Mouse (Mus musculus): ENCODE measurements around the gene Micu1.

The Micu1 gene

GRCm38 (mm10) chr10:59774141-59774534, 71.9 kb downstream of the Micu1 start:
- no peak for DNase-seq (ENCODE audit: low spot score in 2 of 2)

DNA sequence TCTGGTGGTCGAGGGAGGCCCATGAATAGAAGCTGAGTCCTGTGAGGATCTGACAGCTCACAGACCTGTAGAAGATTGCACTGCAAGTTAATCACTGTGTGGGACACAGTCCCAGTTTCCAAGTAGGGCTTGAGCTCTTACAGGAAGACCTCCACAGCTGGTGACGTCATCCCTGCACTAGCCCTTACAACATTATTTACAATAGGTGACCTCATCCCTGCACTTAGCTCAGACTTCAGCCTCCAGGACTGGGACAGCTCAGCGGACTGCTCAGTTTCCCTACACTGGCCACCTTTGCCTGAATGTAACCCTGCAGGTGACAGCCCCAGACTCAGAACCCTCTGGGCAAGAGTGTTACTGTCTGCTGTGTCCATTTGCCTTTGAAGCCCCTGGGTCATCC, 75.0 kb downstream of the Micu1 start:
- no peak for DNase-seq (ENCODE audit: low spot score in 2 of 2)

DNA sequence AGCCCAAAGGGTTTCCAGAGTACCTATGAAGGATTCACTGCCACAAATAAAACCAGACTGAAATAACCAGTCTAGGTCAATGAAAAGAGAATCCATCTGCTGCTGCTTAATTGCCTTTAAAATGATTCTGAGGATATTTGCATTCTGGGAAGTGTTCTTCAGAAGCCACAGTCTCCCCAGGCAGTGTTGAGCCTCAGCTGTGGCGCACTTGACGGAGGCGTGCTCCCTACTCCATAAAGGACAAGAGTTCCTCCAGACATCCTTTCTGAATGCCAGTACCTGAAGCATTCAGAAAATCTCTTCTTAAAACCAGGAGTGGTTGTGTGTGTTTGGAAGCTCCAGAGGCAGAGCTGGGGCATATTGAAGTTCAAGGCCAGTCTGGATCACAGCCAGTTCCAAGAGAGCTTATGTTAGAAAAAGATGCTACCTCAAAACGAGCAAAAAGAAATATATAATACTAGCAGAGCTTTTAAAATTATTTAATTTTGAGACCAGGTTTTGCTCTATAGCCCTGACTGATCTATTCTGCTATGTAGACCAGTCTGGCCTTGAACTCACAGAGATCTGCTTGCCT, 75.9 kb downstream of the Micu1 start:
- peak in 1 of 2 experiments; percentile 19 for DNase-seq (ENCODE audit: low spot score in 2 of 2)

DNA sequence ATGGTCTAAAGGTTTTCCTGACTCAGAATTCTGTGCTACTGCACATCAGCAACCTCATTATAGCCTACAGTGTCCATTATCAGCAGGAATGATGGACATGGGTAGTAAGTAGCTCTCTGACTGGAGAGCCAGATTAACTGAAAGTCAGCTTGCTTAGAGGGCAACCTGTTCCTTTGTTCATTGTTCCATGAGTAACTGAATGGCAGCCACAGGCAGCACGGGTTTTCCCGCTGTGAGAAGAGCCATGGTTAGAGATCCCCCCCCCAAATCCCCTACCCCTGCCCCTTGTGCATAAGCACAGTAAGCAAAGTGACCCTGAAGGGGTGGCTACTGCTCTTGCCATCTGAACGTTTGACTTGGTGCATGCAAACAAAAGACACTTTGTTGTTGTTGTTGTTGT, 78.4 kb downstream of the Micu1 start:
- no peak for DNase-seq (ENCODE audit: low spot score in 2 of 2)

DNA sequence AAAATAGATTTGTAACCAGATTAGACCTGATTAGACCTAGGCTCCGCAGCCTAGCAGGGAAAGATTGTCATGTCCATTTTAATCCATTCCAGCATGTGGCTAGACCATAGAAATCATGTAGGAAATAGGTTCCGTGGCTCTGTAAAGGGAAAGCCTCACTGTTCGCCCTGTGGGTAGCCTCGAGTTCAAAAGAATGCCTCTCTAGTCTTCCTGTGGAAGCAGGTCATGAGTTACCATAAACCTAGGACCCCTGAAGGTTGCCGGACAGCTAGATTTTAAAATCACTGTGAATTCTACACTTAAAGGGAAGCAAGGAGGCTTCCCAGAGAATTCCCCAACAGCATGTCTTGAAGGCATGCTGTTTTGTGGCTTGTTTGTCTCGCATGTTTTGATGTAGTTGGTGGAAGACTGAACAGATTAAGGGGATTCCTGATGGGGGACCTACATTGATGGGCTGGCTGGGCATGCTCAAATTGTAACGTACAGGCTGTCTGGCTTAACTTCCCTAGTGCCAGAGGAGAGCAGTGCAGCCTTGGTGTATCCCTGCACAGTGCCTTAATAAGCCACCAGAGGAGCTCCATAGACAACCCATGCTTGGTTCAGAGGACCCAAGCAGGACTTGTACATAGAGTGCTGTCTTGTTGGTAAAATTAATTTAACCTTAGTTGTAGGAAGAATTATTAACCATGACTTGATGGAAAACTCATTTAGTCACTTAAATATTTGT, 79.1 kb downstream of the Micu1 start:
- DNase-seq (ENCODE audit: low spot score in 2 of 2), result no peak

- DNase-seq (ENCODE audit: low spot score in 2 of 2), result no peak
Observed at GRCm38 (mm10) chr10:59784731-59785685, 82.7 kb downstream of the Micu1 start.

- peak; percentile 21 to 24 for DNase-seq (ENCODE audit: low spot score in 2 of 2)
Observed at GRCm38 (mm10) chr10:59786289-59786688, 84.0 kb downstream of the Micu1 start.

DNA sequence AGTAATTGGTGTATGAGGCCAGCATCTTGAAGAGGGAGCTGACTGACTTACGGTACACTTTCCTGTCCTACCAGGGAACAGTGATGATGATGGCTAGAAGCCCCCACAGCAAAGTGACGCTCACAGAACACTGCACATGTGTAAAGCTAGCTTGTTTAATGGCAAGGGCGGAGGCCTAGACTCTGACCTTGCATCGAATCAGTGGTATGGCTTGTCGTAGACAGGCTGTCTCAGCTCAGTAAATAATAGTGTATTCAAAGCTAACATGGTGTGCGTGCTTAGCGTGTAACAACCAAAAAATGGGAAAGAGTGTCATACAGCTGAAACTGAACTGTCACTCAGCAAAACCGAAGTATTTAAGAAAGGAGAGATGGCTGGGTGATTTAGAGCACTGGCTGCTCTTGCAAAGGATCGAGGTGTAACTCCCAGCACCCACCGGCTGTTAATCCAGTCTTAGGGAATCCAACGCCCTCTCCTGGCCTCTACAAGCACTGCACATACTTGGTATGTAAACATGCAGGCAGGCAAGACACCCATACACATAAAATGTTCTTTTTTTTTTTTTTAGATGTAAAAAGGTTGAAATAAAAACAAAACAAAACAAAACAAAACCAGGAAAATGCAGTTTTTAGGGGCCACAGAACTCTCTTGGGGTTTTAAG, 85.0 kb downstream of the Micu1 start:
- no peak for DNase-seq (ENCODE audit: low spot score in 2 of 2)

DNA sequence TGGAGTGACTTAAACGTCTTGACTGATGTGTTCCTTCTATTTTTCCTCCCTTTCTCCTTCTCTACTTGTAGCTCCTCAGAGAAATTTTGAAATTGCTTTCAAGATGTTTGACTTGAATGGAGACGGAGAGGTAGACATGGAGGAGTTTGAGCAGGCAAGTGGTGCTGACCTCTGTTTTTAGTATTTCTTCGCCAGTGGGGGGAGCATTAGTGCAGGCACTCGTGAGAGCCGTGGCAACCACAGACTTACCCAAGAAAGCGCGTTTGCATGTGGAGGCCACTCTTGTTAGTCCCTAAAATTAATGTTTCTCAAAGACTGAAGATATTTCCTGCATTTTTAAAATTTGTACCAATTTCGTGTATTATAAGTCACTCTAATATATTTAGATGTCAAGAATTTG, 85.6 kb downstream of the Micu1 start:
- no peak for DNase-seq (ENCODE audit: low spot score in 2 of 2)

DNA sequence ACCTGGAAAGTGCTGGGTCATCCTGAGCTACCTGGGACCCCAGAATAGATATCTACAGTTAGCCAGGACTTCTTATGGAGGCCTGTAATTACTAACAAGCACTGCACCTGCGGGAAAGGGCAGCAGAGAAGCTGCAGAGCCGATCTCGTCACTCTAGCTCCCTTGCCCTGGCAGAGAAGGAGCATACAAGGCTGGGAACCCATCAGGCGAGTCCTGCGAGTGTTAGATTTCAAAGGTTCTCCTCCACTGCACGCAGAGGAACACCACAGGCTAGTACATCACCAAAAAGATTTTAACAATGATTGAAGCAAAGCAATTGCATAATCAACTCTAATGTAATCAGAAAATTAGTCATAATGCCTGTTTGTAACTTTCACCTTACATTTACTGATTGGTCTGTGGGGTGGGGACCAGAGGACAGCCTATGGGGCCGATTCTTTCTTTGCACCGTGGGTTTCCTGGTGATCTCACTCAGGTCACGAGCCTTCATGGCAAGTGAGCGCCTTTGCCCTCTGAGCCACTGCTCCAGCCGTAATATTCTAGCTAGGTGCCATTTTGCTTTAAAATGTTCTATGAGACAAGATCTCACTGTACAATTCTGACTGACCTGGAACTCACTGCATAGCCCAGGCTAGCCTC, 88.1 kb downstream of the Micu1 start:
- DNase-seq (ENCODE audit: low spot score in 2 of 2), result no peak

- no peak for DNase-seq (ENCODE audit: low spot score in 2 of 2)
Observed at GRCm38 (mm10) chr10:59791896-59792295, 89.6 kb downstream of the Micu1 start.

GRCm38 (mm10) chr10:59792575-59793176, 90.4 kb downstream of the Micu1 start:
- no peak for DNase-seq (ENCODE audit: low spot score in 2 of 2)

- no peak for DNase-seq (ENCODE audit: low spot score in 2 of 2)
Observed at GRCm38 (mm10) chr10:59793454-59793853, 91.2 kb downstream of the Micu1 start.

GRCm38 (mm10) chr10:59795085-59795484, 92.8 kb downstream of the Micu1 start:
- DNase-seq (ENCODE audit: low spot score in 2 of 2), result no peak

GRCm38 (mm10) chr10:59795902-59796301, 93.6 kb downstream of the Micu1 start:
- no peak for DNase-seq (ENCODE audit: low spot score in 2 of 2)

GRCm38 (mm10) chr10:59798371-59798770, 96.1 kb downstream of the Micu1 start:
- no peak for DNase-seq (ENCODE audit: low spot score in 2 of 2)

DNA sequence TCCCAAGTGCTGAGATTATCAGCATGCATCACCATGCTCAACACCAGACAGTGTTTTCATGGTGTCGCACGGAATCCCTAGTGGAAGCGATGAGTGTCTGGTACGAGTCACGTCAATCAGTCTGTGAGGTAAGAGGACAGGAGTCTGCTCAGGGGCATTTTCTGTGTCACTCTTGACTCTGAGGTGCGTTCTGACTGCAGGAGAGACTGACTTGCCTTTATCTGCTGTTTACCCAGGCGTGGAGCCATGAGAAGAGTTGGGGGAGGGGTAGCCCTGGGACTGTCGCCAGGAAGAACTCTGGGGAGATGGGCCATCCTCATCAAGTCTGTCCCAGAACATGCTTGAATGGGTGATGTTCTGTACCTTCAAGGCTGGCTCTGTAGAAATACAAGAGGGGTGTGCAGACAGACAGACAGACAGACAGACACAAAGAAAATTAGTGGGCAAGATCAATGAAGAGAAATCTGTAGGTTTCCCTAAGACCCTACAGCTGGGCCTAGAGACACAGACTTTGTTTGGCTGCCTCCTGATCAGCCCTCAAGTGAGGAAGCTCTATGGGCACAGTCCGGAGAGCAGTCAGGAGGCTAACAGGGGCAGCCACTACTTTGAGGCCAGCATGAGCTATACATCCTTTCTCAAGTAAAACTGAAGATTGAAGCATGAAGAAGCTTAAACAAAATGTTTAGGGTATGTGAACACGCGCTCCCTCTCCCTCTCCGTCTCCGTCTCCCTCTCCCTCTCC, 97.2 kb downstream of the Micu1 start:
- no peak for DNase-seq (ENCODE audit: low spot score in 2 of 2)

- no peak for DNase-seq (ENCODE audit: low spot score in 2 of 2)
Observed at GRCm38 (mm10) chr10:59800159-59800558, 97.9 kb downstream of the Micu1 start.

DNA sequence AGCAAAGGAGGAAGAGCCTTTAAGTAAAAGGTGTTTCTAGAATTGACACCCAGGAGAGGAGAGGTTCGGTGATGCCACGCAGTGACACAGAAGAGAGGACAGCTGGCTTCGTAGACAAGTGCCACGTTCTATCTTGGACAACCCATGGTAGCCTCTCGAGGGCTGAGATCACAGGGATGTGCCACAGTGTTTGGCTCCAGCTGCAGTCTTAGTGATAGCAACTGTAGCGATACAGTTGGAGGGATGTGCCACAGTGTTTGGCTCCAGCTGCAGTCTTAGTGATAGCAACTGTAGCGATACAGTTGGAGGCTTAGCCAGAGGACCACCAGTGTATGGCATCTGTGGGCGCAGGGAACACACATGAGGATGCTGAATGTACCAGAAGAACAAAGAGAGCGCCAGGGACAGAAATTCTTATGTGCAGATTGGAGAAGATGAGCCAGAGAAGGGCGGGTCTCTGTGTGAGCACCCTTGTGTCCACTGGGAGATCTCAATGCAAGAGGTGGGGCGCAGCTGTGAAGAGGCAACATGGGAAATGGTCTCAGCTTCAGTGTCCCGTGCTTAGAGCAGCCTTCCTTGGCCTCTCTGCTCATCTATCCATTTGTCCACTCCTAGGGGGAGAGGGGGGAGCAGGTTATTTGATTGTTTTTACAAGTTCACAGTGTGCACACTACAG, 98.7 kb downstream of the Micu1 start:
- DNase-seq (ENCODE audit: low spot score in 2 of 2), result no peak

DNA sequence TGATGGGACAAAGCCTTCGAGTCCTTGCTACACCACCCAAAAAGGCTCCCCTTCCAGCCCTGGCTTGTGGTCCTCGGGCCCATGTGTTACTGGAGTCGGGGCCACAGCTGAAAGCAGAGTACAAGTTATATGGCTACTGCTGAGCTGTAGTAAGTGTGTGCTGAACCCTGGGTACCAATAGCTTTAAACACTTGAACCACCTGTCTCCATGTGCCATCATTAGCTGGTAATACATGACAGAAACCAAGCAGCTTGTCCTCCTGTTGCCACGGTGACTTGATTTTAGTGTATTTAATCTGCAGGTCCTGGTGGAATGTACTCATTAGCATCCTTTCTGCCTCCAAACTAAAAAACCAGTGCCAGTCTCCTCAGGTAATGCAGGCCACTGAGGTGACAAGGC, 106.4 kb downstream of the Micu1 start:
- DNase-seq (ENCODE audit: low spot score in 2 of 2), result no peak
